Comparison of ENCODE assay signal across 8 mouse cellular contexts in genomic region chr1:105663171-105663961, GRCm38 (mm10). TPM values are rescaled to one million over a fixed set of nuclear protein-coding genes. Genes with fewer than 3 reads are reported as not detected.
DNase-seq lines count a peak whose midpoint lies in the region; ATAC-seq lines count a peak whose summit lies in the region.

Gene Pign (minus strand): TSS chr1:105663677.
Gene Relch (plus strand): TSS chr1:105663861.

- peaks cover 14% of the 10 kb centered on the region; the same call in 1 of the 2 replicates for H3K4me1 ChIP-seq in intestine, embryonic 14.5 days (replicated peaks; ENCODE audit: control insufficient read depth, insufficient read depth, low read length)

- H3K4me2 ChIP-seq in intestine, embryonic 14.5 days (ENCODE audit: low read length): peak within 1 kb of the TSS; percentile 82

- peak within 1 kb of the TSS; percentile 66; the same call in 1 of the 2 replicates for H3K27ac ChIP-seq in intestine, embryonic 14.5 days (ENCODE audit: low read depth)

- peak; percentile 89 to 92 for DNase-seq in adrenal gland, adult 18-20 months (ENCODE audit: low spot score in 2 of 2)
- peak; percentile 100 for DNase-seq in embryo, embryonic 11 days
- peak; percentile 98 for DNase-seq in gastrocnemius, postnatal 25 days
- DNase-seq in intestine, embryonic 14.5 days (ENCODE audit: low spot score): peak; percentile 98
- peak; percentile 98 to 99 for DNase-seq in left cerebral cortex, postnatal 14 days (ENCODE audit: low spot score in 2 of 2)
- DNase-seq in mesoderm, embryonic 11.5 days (ENCODE audit: low read depth, low spot score): peak; percentile 99
- peak; percentile 96 to 99 for DNase-seq in right cerebral cortex, postnatal 36 days (ENCODE audit: low spot score in 2 of 2)
- DNase-seq in yolk sac, embryonic 10.5 days (ENCODE audit: low spot score): peak; percentile 100

- H3K9ac ChIP-seq in intestine, embryonic 14.5 days (ENCODE audit: low read length): peak within 1 kb of the TSS; percentile 69

- H3K4me3 ChIP-seq in intestine, embryonic 14.5 days (ENCODE audit: low read depth, low read length): peak within 1 kb of the TSS; percentile 80

- no peaks in the 10 kb centered on the region for H3K27me3 ChIP-seq in intestine, embryonic 14.5 days (replicated peaks; ENCODE audit: control insufficient read depth, insufficient read depth, low read length)

- 0 out of 2 replicates have a peak, but pooled peaks cover 6% of the 10 kb centered on the region for H3K36me3 ChIP-seq in intestine, embryonic 14.5 days (ENCODE audit: control insufficient read depth, insufficient read depth, low read length)

- under 1% methylated on average over 41 of the region's 41 CpGs for WGBS in intestine, embryonic 14.5 days

- intact Hi-C loops in left cerebral cortex, postnatal 14 days (cut with DNase I): loop anchor here (5.0 kb wide), 2 partner anchors 49 to 329 kb away; partner anchors contain the start of gene Zcchc2

- peak; percentile 98 for ATAC-seq in intestine, embryonic 14.5 days (replicated peaks; ENCODE audit: low FRiP score, low TSS enrichment, low read depth)

- H3K9me3 ChIP-seq in intestine, embryonic 14.5 days (ENCODE audit: control insufficient read depth, low read length): no peaks in the 10 kb centered on the region

RNA-seq across cellular contexts. Expression of gene Pign, which starts in this region (rescaled TPM):
- 10 to 100 TPM; 22.0 to 40.0 TPM for total RNA-seq in adrenal gland, adult 18-20 months (2021)
- 1 to 10 TPM; 6.3 to 6.4 TPM for total RNA-seq in gastrocnemius, postnatal 25 days (2021)
- polyA plus RNA-seq in intestine, embryonic 14.5 days (2014; fragmentation: Nextera tagmentation; extraction: Ambion mirVana): 16.2 and 16.8 TPM in 2 replicates
- total RNA-seq in left cerebral cortex, postnatal 14 days (2021): 10 to 100 TPM; 14.0 to 15.6 TPM

RNA-seq across cellular contexts. Expression of gene Relch, which starts in this region (rescaled TPM):
- 10 to 100 TPM; 32.0 to 34.6 TPM for total RNA-seq in adrenal gland, adult 18-20 months (2021)
- total RNA-seq in gastrocnemius, postnatal 25 days (2021): 10 to 100 TPM in 1 of 2 experiments, 1 to 10 TPM in 1; 8.0 to 11.0 TPM
- 26.3 and 26.5 TPM in 2 replicates for polyA plus RNA-seq in intestine, embryonic 14.5 days (2014; fragmentation: Nextera tagmentation; extraction: Ambion mirVana)
- 100 to 1,000 TPM; 102 to 103 TPM for total RNA-seq in left cerebral cortex, postnatal 14 days (2021)

Comparison
In these comparisons a context has a peak if more than half of its experiments do, and no peak if none do; other contexts are left out.
1. Peak in every context shown above with its lines: DNase-seq, ATAC-seq, H3K4me3 ChIP-seq and H3K27ac ChIP-seq.